Mouse (Mus musculus) midbrain, embryonic 12.5 days (tissue): ENCODE measurements around the gene Cdh23. TPM values are rescaled to one million over a fixed set of nuclear protein-coding genes. Genes with fewer than 3 reads are reported as not detected.

Experiments
- ATAC-seq: fragments of 200-750 bp; cut with Nextera tagmentation; 2 replicates; pipeline ENCODE4 v1.8.0; 2017; ENCODE audit warnings: low read depth, moderate TSS enrichment, moderate library complexity; ENCODE audit not compliant: low FRiP score
- H3K27ac ChIP-seq: fragments of 300-500 bp; sonication (generic); replicated peaks from 2 replicates; pipeline ENCODE4 v1.5.1; 2016; ENCODE audit warnings: mild to moderate bottlenecking
- H3K27me3 ChIP-seq: fragments of 300-500 bp; sonication (generic); 2 replicates; pipeline ENCODE4 v1.6.1; 2016; ENCODE audit warnings: mild to moderate bottlenecking
- H3K36me3 ChIP-seq: fragments of 300-500 bp; sonication (generic); 2 replicates; pipeline ENCODE4 v1.6.1; 2016
- H3K4me1 ChIP-seq: fragments of 300-500 bp; sonication (generic); 2 replicates; pipeline ENCODE4 v1.6.1; 2016
- H3K4me2 ChIP-seq: fragments of 300-500 bp; sonication (generic); replicated peaks from 2 replicates; pipeline ENCODE4 v1.6.1; 2016; ENCODE audit warnings: mild to moderate bottlenecking, moderate library complexity
- H3K4me3 ChIP-seq: fragments of 300-500 bp; sonication (generic); 2 replicates; pipeline ENCODE4 v1.5.1; 2016; ENCODE audit warnings: mild to moderate bottlenecking
- H3K9ac ChIP-seq: fragments of 300-500 bp; sonication (generic); replicated peaks from 2 replicates; pipeline ENCODE4 v1.6.1; 2016; ENCODE audit warnings: mild to moderate bottlenecking, moderate library complexity
- H3K9me3 ChIP-seq: fragments of 300-500 bp; sonication (generic); 2 replicates; pipeline ENCODE4 v1.6.1; 2016; ENCODE audit warnings: mild to moderate bottlenecking
- WGBS: fragments of 180-500 bp; shearing (Covaris S2); methylation state at CpG from one replicate; pipeline ENCODE4 v1.1.7; 2016; 5-methylcytosine and 5-hydroxymethylcytosine counted together
- polyA plus RNA-seq: library from polyadenylated mRNA; unstranded; fragments of >200 nt; fragmentation: Nextera tagmentation; extraction: Ambion mirVana; gene quantifications from 2 replicates; pipeline ENCODE4 v1.2.1, GENCODE M21; 2016

The Cdh23 gene
- polyA plus RNA-seq, 1 experiment from 2014 or later = 1.2 TPM

DNA sequence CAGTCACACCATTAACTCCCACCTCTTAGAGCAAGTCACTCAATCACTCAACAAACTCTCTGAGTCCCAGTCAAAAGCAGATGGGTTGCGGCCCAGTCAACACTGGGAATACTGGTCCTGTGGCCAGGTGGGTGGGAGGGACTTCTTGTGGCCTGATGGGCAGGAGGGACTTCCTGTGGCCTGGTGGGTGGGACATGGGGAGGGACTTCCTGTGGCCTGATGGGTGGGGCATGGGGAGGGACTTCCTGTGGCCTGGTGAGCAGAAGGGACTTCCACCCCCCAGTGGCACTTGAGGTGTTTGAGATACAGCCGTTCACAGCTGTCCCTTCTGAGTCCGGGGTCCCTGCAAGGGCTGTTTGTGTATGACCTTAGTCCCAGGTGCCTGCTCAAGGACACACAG lies 27.7 kb downstream of the Cdh23 start:
- no peak for ATAC-seq

GRCm38 (mm10) chr10:60660986-60661385 lies 35.3 kb downstream of the Cdh23 start:
- Histone ChIP-seq H3K9ac (no peak overlapping the region), H3K4me3 (no peak overlapping the region), H3K9me3 (no peaks in the 10 kb centered on the region), H3K27ac (no peak overlapping the region), H3K4me1 (no peaks in the 10 kb centered on the region), H3K27me3 (0 out of 2 replicates have a peak, but pooled peaks cover 6% of the 10 kb centered on the region), H3K36me3 (no peaks in the 10 kb centered on the region), H3K4me2 (no peak overlapping the region)
- WGBS = 80% methylated on average over 9 of the region's 9 CpGs
- ATAC-seq = no peak

More for the DNA sequence above, 27.7 kb downstream of the Cdh23 start:
- H3K9ac ChIP-seq = no peak overlapping the region
- H3K27ac ChIP-seq = no peak overlapping the region
- no peaks in the 10 kb centered on the region for H3K27me3 ChIP-seq
- H3K36me3 ChIP-seq = no peaks in the 10 kb centered on the region
- no peak overlapping the region for H3K4me3 ChIP-seq
- H3K4me2 ChIP-seq = no peak overlapping the region
- H3K4me1 ChIP-seq = no peaks in the 10 kb centered on the region
- no peaks in the 10 kb centered on the region for H3K9me3 ChIP-seq
- WGBS = 89% methylated on average over 3 of the region's 3 CpGs

DNA sequence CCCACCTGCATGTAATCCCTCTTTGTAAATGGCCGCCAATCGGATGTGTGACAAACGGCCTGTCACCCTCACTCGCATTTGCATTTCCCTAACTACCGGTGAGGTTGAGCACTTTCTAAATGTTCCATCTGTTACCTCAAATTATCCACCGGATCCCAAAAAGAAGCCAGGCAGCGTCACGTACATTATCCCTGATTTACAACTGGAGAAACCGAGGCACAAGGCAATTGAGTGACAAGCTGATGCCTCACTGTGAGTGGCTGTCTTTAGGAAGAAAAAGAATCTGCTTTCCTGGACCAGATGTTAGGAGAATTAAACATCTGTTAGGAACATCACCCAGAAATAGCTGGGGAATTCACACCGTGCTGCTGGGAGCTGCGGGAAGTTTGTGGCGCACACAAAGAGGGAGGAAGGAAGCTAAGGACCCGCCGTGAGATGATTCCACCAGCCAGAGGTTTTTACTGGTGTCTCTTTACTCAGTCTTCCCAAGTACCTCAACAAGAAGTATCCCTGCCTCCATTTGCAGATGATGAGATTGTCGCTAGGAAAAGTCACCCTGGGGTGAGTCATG lies 36.8 kb downstream of the Cdh23 start:
- no peak overlapping the region for H3K4me3 ChIP-seq
- no peaks in the 10 kb centered on the region for H3K36me3 ChIP-seq
- no peak overlapping the region for H3K9ac ChIP-seq
- WGBS = 78% methylated on average over 15 of the region's 15 CpGs
- H3K9me3 ChIP-seq = no peaks in the 10 kb centered on the region
- 0 out of 2 replicates have a peak, but pooled peaks cover 7% of the 10 kb centered on the region for H3K27me3 ChIP-seq
- no peaks in the 10 kb centered on the region for H3K4me1 ChIP-seq
- ATAC-seq = no peak
- H3K4me2 ChIP-seq = no peak overlapping the region
- no peak overlapping the region for H3K27ac ChIP-seq

DNA sequence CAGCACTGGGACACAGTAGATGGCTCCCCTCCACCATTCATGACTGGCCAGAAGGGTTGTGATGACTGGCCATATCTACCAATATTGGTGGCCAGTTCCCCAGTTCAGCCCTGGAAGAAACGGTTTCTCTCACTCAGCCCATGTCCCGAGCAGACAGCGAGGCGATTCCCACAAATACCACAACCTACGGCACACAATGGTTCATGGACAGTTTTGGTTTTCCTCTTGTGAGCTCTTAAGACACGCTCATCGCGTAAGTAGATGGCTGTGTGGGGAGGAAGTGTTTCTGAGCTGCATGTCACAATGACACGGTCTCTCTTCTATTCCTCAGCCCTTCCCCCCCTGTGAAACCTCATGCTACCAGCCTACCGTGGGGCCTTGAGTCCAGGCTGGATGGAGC lies 38.1 kb downstream of the Cdh23 start:
- Histone ChIP-seq H3K27me3 (0 out of 2 replicates have a peak, but pooled peaks cover 3% of the 10 kb centered on the region), H3K36me3 (no peaks in the 10 kb centered on the region), H3K4me2 (no peak overlapping the region), H3K27ac (no peak overlapping the region), H3K4me1 (no peaks in the 10 kb centered on the region), H3K9me3 (no peaks in the 10 kb centered on the region), H3K9ac (no peak overlapping the region), H3K4me3 (no peak overlapping the region)
- WGBS = 91% methylated on average over 10 of the region's 10 CpGs
- ATAC-seq = no peak

DNA sequence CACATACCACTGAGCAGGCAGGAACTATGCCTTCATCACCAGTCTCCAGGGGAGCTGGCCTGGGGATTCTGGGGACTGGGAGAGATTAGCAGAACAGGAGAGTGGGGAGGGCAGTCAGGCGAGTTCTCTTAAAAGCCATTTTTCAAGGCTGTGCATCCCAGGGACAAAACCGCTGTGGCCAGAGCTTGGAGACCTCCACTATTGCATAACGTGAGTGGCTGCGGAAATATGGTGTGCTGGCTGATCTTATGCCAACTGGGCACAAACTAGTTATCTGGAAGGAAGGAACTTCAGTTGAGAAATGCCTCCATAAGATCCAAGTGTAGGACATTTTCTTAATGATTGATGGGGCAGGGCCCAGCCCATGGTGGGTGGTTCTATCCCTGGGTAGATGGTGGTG lies 42.6 kb downstream of the Cdh23 start:
- 88% methylated on average over 4 of the region's 4 CpGs for WGBS
- H3K4me2 ChIP-seq = no peak overlapping the region
- no peaks in the 10 kb centered on the region for H3K9me3 ChIP-seq
- no peak overlapping the region for H3K27ac ChIP-seq
- H3K27me3 ChIP-seq = 0 out of 2 replicates have a peak, but pooled peaks cover 3% of the 10 kb centered on the region
- no peaks in the 10 kb centered on the region for H3K4me1 ChIP-seq
- no peaks in the 10 kb centered on the region for H3K36me3 ChIP-seq
- H3K9ac ChIP-seq = no peak overlapping the region
- ATAC-seq = no peak
- H3K4me3 ChIP-seq = no peak overlapping the region

- no peak overlapping the region for H3K9ac ChIP-seq
- H3K4me2 ChIP-seq = no peak overlapping the region
- H3K4me3 ChIP-seq = no peak overlapping the region
- 0 out of 2 replicates have a peak, but pooled peaks cover 3% of the 10 kb centered on the region for H3K27me3 ChIP-seq
- H3K9me3 ChIP-seq = no peaks in the 10 kb centered on the region
- 90% methylated on average over 10 of the region's 10 CpGs for WGBS
- ATAC-seq = no peak
- no peak overlapping the region for H3K27ac ChIP-seq
- H3K4me1 ChIP-seq = no peaks in the 10 kb centered on the region
- H3K36me3 ChIP-seq = no peaks in the 10 kb centered on the region
Measured at GRCm38 (mm10) chr10:60653106-60653505, 43.2 kb downstream of the Cdh23 start.

- H3K9me3 ChIP-seq = no peaks in the 10 kb centered on the region
- no peaks in the 10 kb centered on the region for H3K36me3 ChIP-seq
- no peak for ATAC-seq
- no peak overlapping the region for H3K9ac ChIP-seq
- no peaks in the 10 kb centered on the region for H3K27me3 ChIP-seq
- no peak overlapping the region for H3K4me2 ChIP-seq
- 0 out of 2 replicates have a peak, but pooled peaks cover 4% of the 10 kb centered on the region for H3K4me1 ChIP-seq
- WGBS = 81% methylated on average over 14 of the region's 14 CpGs
- no peak overlapping the region for H3K27ac ChIP-seq
- H3K4me3 ChIP-seq = no peak overlapping the region
Measured at GRCm38 (mm10) chr10:60644079-60644641, 52.1 kb downstream of the Cdh23 start.

GRCm38 (mm10) chr10:60639291-60639690 lies 57.0 kb downstream of the Cdh23 start:
- WGBS = 69% methylated on average over 9 of the region's 9 CpGs
- no peaks in the 10 kb centered on the region for H3K36me3 ChIP-seq

DNA sequence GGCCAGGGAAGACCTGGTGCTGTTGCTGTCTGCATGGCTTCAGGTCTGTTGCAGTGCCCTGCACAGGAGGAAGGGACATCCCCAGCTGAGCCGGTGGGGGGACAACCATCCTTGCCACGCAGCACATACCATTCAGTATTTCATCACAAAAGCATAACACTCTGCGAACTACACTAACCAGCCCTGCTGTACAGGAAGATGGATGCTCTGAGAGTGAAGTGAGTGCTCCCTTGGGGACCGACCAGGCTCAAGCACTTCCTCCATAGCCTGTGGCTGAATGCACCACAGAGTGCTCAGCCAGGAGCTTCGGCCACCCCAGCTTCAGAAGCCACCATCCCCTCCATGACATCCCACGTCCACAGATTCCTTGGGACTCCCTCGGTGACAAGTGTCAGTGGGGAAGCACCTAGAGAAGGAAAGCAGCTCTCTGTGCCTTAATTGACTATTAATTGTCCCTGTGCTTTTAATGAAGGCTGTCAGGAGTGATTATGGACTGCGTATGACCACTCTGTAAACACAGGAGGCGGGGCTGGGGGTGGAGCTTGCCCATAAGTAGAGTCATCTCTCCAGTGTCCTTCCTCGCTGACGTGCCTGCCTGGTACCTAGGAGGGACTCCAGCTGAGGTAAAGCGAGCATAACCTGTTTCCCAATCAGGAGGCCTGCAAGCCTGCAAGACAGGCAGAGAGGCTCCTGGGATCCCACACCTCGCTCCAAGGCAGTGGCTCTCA lies 60.6 kb downstream of the Cdh23 start:
- no peaks in the 10 kb centered on the region for H3K27me3 ChIP-seq
- 0 out of 2 replicates have a peak, but pooled peaks cover under 1% of the 10 kb centered on the region for H3K4me1 ChIP-seq
- no peaks in the 10 kb centered on the region for H3K36me3 ChIP-seq
- H3K4me3 ChIP-seq = no peak overlapping the region
- H3K27ac ChIP-seq = no peak overlapping the region
- no peaks in the 10 kb centered on the region for H3K9me3 ChIP-seq
- no peak for ATAC-seq
- WGBS = 42% methylated on average over 13 of the region's 13 CpGs
- H3K9ac ChIP-seq = no peak overlapping the region
- no peak overlapping the region for H3K4me2 ChIP-seq

More at GRCm38 (mm10) chr10:60639291-60639690, 57.0 kb downstream of the Cdh23 start:
- ATAC-seq = no peak
- no peak overlapping the region for H3K27ac ChIP-seq
- no peaks in the 10 kb centered on the region for H3K27me3 ChIP-seq
- H3K9ac ChIP-seq = no peak overlapping the region
- no peak overlapping the region for H3K4me2 ChIP-seq
- H3K9me3 ChIP-seq = no peaks in the 10 kb centered on the region
- H3K4me1 ChIP-seq = 0 out of 2 replicates have a peak, but pooled peaks cover 4% of the 10 kb centered on the region
- H3K4me3 ChIP-seq = no peak overlapping the region

DNA sequence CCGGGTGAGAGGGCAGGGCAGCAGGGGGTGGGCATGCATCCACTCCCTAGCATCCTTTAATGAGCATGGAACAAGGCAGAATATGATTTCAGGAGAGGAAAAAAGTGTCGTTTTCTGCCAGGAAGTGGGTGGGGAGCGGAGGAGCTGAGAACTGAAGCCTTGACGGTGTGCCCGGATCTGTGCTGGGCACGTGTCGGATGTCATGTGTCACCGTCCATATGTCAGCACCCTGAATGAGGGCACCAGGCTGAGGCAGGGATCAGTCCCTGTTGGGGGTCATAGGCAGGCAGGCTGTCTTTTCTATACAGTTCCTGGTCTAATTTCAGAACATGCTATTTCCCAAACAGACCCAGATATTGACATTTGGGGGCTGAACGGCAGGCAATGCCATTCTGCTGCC lies 61.9 kb downstream of the Cdh23 start:
- Histone ChIP-seq H3K27me3 (no peaks in the 10 kb centered on the region), H3K9me3 (peaks cover 13% of the 10 kb centered on the region), H3K9ac (no peak overlapping the region), H3K27ac (no peak overlapping the region), H3K4me2 (no peak overlapping the region), H3K36me3 (no peaks in the 10 kb centered on the region), H3K4me1 (no peaks in the 10 kb centered on the region), H3K4me3 (no peak overlapping the region)
- 90% methylated on average over 9 of the region's 9 CpGs for WGBS
- ATAC-seq = no peak

DNA sequence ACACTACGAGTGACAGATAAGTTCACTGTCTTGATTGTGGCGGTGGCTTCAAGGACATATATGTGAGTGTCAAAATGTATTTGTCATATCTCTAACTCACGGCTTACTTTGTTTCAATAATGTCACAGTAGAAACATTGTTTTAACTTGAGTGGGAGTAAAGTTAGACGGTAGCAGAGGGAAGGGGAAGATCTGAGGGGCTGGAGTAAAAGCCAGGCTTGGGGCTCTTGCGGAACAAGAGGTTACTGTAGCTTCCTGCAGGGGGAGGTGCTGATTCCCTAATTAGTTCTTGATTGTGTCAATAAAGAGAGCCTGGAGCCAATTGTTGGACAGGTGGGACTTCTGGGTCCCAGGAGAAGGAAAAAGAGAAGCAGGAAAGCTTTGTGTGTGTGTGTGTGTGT lies 70.2 kb downstream of the Cdh23 start:
- Histone ChIP-seq H3K36me3 (no peaks in the 10 kb centered on the region), H3K9ac (no peak overlapping the region), H3K4me3 (no peak overlapping the region), H3K4me1 (peaks cover 19% of the 10 kb centered on the region), H3K27me3 (0 out of 2 replicates have a peak, but pooled peaks cover 6% of the 10 kb centered on the region), H3K4me2 (no peak overlapping the region), H3K27ac (no peak overlapping the region), H3K9me3 (peaks cover 22% of the 10 kb centered on the region)
- 74% methylated on average over 5 of the region's 5 CpGs for WGBS
- no peak for ATAC-seq

DNA sequence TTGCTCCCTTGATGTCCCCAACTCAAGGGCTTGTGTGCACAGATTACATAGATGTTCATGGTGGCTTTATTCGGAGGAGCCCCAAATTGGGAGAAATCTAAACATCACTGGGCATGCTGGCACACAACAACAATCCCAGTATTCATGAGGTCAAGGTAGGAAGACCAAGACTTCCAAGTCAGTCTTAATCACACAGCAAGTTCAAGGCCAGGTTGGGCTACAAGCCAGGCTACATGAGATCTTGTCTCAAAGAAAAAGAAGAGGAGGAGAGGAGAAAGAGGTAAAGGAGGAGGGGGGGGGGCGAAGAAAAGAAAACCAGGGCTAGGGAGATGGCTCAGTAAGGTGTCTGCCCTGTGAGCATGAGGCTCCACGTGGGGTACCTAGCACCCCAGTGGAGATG lies 70.8 kb downstream of the Cdh23 start:
- H3K4me1 ChIP-seq = peaks cover 19% of the 10 kb centered on the region
- no peak overlapping the region for H3K27ac ChIP-seq
- WGBS = 76% methylated on average over 3 of the region's 3 CpGs
- H3K9me3 ChIP-seq = peaks cover 21% of the 10 kb centered on the region
- H3K4me2 ChIP-seq = no peak overlapping the region
- H3K36me3 ChIP-seq = no peaks in the 10 kb centered on the region
- ATAC-seq = no peak
- H3K27me3 ChIP-seq = 0 out of 2 replicates have a peak, but pooled peaks cover 6% of the 10 kb centered on the region
- no peak overlapping the region for H3K4me3 ChIP-seq
- H3K9ac ChIP-seq = no peak overlapping the region
